Mouse (Mus musculus) cortical plate, adult 2 months (tissue): ENCODE results near the gene Asb8.

Experiments used
- CTCF ChIP-seq: fragments of 200-500 bp; IDR thresholded peaks from 2 replicates; pipeline ENCODE4 v1.5.1; 2011; ENCODE audit warnings: mild to moderate bottlenecking, control low read depth, low read length; ENCODE audit not compliant: insufficient read depth; ENCODE audit errors: extremely low read depth
- POLR2A ChIP-seq: fragments of 200-500 bp; IDR thresholded peaks from 2 replicates; pipeline ENCODE4 v1.6.1; 2011; ENCODE audit warnings: mild to moderate bottlenecking, low read length, control low read depth; ENCODE audit not compliant: insufficient read depth; ENCODE audit errors: extremely low read depth

GRCm38 (mm10) chr15:98133471-98133870, 32.0 kb downstream of the Asb8 start:
- no peak for TF ChIP-seq CTCF
- TF ChIP-seq POLR2A, result no peak
